Mouse (Mus musculus) olfactory bulb, adult 2 months (tissue): ENCODE data around the gene Padi2.

Experiments
- CTCF ChIP-seq: fragments of 200-500 bp; IDR thresholded peaks from 2 replicates; pipeline ENCODE4 v1.5.1; 2012; ENCODE audit warnings: low read depth, mild to moderate bottlenecking, low read length, moderate library complexity; ENCODE audit not compliant: insufficient read depth
- POLR2A ChIP-seq: fragments of 200-500 bp; IDR thresholded peaks from 2 replicates; pipeline ENCODE4 v1.6.1; 2012; ENCODE audit warnings: mild to moderate bottlenecking, low read depth, low read length, moderate library complexity; ENCODE audit not compliant: insufficient read depth

- no peak for TF ChIP-seq POLR2A
- TF ChIP-seq CTCF, result no peak
These were observed 57.9 kb downstream of the Padi2 start for GRCm38 (mm10) chr4:140963941-140964597.
